Mouse (Mus musculus): ENCODE measurements around the gene Fnip2.

DNA sequence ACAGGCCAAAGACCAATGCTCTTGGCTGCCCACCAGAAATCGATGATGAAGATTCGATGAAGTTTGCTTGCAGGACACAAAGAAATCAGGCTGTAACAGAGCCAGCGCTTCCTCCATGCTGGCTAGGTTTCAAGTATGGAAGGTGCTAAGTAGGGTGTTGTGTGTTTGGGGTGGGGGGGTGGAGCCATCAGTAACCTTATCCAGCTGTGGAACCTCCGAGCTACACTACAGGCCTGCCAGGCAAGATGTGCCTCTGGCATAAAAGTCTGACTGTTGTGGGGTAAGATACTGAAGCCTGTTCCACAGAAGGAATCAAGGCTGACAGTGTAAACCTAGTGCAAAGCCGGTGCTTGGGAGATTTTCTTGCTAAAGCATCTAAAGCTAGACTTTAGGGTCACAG lies 119.2 kb downstream of the Fnip2 start:
- TF ChIP-seq CTCF (IDR thresholded peaks at IDR 0.05; ENCODE audit: extremely low read depth, insufficient read depth, low read length): no peak
- no peak for TF ChIP-seq POLR2A (IDR thresholded peaks at IDR 0.05; ENCODE audit: extremely low read depth, insufficient read depth, low read length)
